Mouse (Mus musculus) embryonic stem cell, embryonic (primary cell): ENCODE measurements around the gene U2af1.
"Not testable (repeated sequence)": the region's sequence is repeated elsewhere in the genome, so short reads cannot be mapped to it uniquely, and the experiment has no call there.

ENCODE experiments used
- CTCF ChIA-PET, 4 experiments: fragments of 300-600 bp in 2 of 4; fragments of 350-600 bp in 2 of 4; sonication (Branson Sonifier 250); formaldehyde crosslinking; loops; one replicate each; lab custom pipeline; 2022; ENCODE audit warnings: inconsistent platforms in 2 of 4; lab: Charles Lee
- POLR2A ChIA-PET, 4 experiments: fragments of 300-600 bp in 2 of 4; fragments of 350-600 bp in 2 of 4; sonication (Branson Sonifier 250); formaldehyde crosslinking; loops; one replicate each; lab custom pipeline; 2022; ENCODE audit warnings: antibody characterized with exemption in 4 of 4, inconsistent platforms in 1 of 4; lab: Charles Lee

Gene U2af1

GRCm38 (mm10) chr17:31642331-31642730 is 16.4 kb downstream of the U2af1 start:
- CTCF ChIA-PET, result interaction anchor here in 3 of 4 experiments (0.5 to 0.8 kb wide), 4 partner anchors 15 to 106 kb away, joined by 3 to 15 read pairs (median 4); no protein-coding TSS in a partner anchor
- POLR2A ChIA-PET, result interaction anchor here in 3 of 4 experiments (0.6 to 1.6 kb wide), 9 partner anchors 11 to 662 kb away, joined by 3 to 5 read pairs (median 3); partner anchors contain the start of gene Sik1 (in 1 of the 3)

GRCm38 (mm10) chr17:31639651-31640050 is 19.0 kb downstream of the U2af1 start:
- ChIA-PET CTCF (no interaction called here), POLR2A (interaction anchor here in 1 of 4 experiments (0.7 kb wide), 1 partner anchor 320 kb away, joined by 4 read pairs; no protein-coding TSS in a partner anchor)

GRCm38 (mm10) chr17:31637866-31638570 is 20.7 kb downstream of the U2af1 start:
- CTCF ChIA-PET, result interaction anchor here in 2 of 4 experiments (0.5 to 1.8 kb wide), 6 partner anchors 8 to 312 kb away, joined by 3 to 10 read pairs (median 4); no protein-coding TSS in a partner anchor
- POLR2A ChIA-PET, result interaction anchor here (0.5 to 3.0 kb wide), 39 partner anchors 8 to 1910 kb away, joined by 3 to 30 read pairs (median 6); partner anchors contain the start of gene Pknox1 (in 2 of the 4)

DNA sequence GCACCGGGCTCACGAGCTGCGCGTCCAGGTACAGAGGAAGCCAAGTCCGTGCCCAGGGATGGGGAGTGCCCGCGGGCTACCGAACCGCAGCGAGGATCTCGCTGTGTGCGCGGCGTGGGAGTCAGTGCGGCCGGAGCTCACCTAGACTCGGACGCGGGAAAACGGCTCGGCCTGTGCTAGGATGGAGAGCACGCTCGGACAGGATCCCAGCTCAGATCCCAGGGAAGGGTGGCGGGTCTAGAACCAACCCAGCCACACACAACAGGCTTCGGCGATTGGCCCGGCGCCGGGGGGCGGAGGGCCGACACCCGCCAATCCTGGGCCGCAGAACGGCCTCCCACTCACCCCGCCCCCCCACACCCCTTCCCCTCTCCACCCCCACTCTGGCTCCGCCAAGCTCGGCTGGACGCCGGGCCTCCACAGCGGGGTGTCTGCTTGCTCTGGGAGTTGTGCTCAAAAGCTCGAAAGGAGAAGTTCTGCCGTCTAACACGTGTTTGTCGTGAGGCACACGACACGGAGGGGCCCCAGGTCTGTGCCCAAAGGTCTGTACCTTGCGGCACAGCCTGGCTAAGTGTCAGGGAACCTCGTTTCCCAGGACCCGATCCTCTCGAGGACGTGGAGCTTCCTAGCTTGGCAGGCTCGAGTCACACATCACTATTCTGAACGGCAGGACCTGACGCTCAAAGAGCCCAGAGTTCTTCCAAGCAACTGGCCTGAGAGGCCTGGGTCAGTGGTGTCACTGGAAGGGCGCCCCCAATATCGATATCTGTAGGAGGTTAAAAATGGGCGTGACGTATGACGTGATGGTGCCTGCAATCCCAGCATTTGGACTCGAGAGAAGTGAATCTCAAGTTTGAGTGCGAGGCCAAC is 21.5 kb downstream of the U2af1 start, which contains the start of gene Cbs:
Cbs (minus strand) TSS at position 297 of the 870 bp plus-strand sequence.
- ChIA-PET POLR2A (interaction anchor here (0.5 to 3.0 kb wide), 64 partner anchors 7 to 1909 kb away, joined by 3 to 30 read pairs (median 4); partner anchors contain the start of genes Pknox1 (in 3 of the 4), Ndufv3 (in 1 of the 4) and Wdr4 (in 1 of the 4)), CTCF (interaction anchor here (0.5 to 1.8 kb wide), 12 partner anchors 9 to 653 kb away, joined by 3 to 10 read pairs (median 3); no protein-coding TSS in a partner anchor)

DNA sequence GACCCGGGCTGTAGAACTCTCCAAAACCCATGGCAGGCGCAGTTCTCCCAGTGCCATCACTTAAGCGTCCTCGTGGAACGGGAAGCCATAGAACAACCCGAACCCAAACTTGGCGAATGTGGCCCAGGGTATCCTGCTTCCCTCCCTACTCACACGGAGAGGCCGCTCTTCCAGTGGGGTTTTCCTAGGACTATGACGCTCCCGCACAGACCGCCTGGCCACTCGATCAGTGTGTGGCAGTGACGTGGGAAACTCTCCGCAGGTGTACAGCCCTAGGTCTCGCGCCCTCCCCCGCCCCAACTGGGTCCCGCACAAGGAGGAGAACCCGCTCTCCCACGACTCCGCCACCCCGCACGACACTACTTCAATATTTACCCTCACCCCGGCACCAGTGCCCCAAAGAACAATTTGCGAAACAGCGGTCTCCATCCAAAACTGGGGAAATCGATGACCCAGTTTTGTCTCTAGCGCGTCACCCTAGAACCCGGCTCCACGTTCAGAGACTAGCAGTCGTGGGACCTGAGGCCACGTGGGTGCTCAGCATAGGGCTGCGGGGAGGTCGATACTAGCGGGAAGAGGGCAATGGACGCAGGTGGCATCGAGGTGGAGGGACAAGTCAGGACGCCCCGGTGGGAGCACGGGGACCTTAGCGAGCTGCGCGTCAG is 22.3 kb downstream of the U2af1 start:
- POLR2A ChIA-PET, result interaction anchor here (0.6 to 3.0 kb wide), 52 partner anchors 10 to 578 kb away, joined by 3 to 30 read pairs (median 5); partner anchors contain the start of genes Pknox1 (in 3 of the 4), Ndufv3 (in 1 of the 4) and Wdr4 (in 1 of the 4)
- CTCF ChIA-PET, result interaction anchor here in 3 of 4 experiments (0.5 to 1.8 kb wide), 11 partner anchors 10 to 310 kb away, joined by 3 to 10 read pairs (median 3); no protein-coding TSS in a partner anchor

- POLR2A ChIA-PET, result interaction anchor here in 1 of 4 experiments (1.7 kb wide), 1 partner anchor 18 kb away, joined by 6 read pairs; no protein-coding TSS in a partner anchor
- CTCF ChIA-PET, result interaction anchor here in 1 of 4 experiments (0.6 kb wide), 1 partner anchor 115 kb away, joined by 3 read pairs; no protein-coding TSS in a partner anchor
Measured at GRCm38 (mm10) chr17:31635781-31636180, 22.9 kb downstream of the U2af1 start.

- CTCF ChIA-PET, result no interaction called here
- POLR2A ChIA-PET, result interaction anchor here in 2 of 4 experiments (1.6 to 1.7 kb wide), 2 partner anchors 19 to 77 kb away, joined by 4 to 6 read pairs; no protein-coding TSS in a partner anchor
Measured at GRCm38 (mm10) chr17:31634896-31635295, 23.8 kb downstream of the U2af1 start.

- ChIA-PET CTCF (interaction anchor here in 1 of 4 experiments (0.6 kb wide), 1 partner anchor 41 kb away, joined by 3 read pairs; no protein-coding TSS in a partner anchor), POLR2A (no interaction called here)
Measured at GRCm38 (mm10) chr17:31633007-31633406, 25.7 kb downstream of the U2af1 start.

DNA sequence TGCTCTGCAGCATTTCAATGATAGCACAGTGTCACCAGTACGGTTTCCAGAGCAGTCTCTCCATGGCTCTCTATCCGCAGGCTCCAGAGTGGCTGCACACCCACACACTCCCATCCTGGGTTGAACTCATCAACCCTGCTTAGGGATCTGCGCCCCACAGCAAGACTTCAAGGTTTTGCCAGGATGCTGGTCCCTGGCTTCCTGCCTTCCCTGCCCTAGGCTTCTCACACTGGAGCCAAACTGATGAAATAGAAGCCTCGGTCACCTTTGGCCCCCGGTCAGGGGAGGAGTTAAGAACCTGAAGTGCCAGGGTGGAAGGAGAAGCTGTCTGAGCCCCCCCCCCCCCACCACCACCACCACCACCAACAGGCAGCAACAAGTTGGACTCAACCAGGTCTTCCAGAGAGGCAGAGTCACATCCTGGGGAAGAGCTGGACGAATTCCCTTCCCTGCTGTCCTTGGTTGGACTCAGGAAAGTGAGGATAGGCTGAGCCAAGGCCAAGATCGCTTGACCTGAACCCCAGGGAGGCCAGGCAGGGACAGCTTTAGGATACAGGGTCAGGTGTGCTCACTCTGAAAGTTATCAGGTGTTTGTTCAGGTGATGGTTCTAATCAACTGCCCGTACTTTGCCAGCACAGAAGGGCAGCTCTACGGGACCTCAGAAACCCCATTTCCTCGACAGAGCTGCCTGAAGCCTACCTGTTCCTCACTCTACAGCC is 27.5 kb downstream of the U2af1 start:
- ChIA-PET POLR2A (interaction anchor here in 3 of 4 experiments (0.7 to 1.5 kb wide), 6 partner anchors 10 to 277 kb away, joined by 3 to 4 read pairs (median 4); no protein-coding TSS in a partner anchor), CTCF (no interaction called here)

DNA sequence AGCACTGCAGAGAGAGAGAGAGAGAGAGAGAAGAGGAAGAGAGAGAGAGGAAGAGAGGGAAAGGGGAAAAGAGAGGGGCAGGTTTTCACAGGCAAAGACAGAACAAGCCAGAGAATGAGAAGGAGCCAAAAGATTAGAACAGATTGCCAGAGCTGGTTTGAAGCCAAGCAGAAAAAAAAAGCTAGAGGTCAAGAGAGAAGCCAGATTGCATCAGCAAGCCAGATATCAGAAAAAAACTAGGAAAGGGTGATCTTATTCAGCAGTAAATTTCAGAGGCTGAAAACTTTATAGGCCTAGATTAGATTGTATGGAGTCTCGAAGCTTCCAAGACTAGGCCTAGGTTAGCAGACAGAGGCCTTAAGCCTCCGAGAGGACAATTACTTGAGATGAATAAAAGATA is 30.7 kb downstream of the U2af1 start:
- POLR2A ChIA-PET, result interaction anchor here in 1 of 4 experiments (1.2 kb wide), 1 partner anchor 10 kb away, joined by 3 read pairs; no protein-coding TSS in a partner anchor
- CTCF ChIA-PET, result interaction anchor here in 1 of 4 experiments (0.7 kb wide), 1 partner anchor 15 kb away, joined by 15 read pairs; no protein-coding TSS in a partner anchor

GRCm38 (mm10) chr17:31623101-31623500 is 35.6 kb downstream of the U2af1 start:
- ChIA-PET CTCF (interaction anchor here in 3 of 4 experiments (0.5 to 1.3 kb wide), 3 partner anchors 70 to 1629 kb away, joined by 3 to 5 read pairs (median 3); no protein-coding TSS in a partner anchor), POLR2A (interaction anchor here (0.5 to 2.3 kb wide), 7 partner anchors 10 to 297 kb away, joined by 3 to 6 read pairs (median 3); partner anchors contain the start of genes Cbs (in 2 of the 4) and Pknox1 (in 1 of the 4))

DNA sequence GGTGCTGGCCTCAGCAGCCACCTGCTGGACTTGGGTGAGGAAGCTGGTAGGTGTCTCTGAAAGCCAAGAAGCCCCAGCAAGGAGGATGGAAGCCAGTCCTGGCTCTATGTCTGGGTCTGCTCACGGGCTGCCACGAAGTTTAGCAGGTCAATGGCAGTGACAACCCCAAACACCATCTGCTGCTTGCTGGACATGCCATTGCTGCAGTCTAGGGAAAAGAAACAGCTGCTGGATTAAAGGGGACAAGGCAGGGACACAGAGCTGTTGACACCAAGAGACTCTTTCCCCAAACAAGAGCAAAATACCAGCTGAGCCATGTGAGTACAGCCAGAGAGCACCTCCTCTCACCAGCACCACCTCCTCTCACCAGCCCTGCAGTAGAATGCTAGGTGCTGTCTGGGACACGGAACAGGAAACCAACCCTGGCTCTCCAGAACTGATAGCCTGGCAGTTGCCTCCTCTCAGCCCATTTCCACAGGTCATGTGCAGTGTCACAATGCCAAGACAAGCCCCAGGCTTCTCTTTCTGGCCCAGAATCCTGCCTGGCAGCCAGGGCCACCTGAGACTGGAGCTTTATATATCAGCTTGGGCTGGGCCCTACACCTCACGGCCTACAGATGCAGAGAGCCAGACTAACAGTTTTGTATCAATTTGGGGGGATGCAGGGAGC is 45.5 kb downstream of the U2af1 start:
- POLR2A ChIA-PET, result interaction anchor here in 2 of 4 experiments (0.9 to 1.0 kb wide), 2 partner anchors 9 to 24 kb away, joined by 3 to 5 read pairs; no protein-coding TSS in a partner anchor
- CTCF ChIA-PET, result no interaction called here

DNA sequence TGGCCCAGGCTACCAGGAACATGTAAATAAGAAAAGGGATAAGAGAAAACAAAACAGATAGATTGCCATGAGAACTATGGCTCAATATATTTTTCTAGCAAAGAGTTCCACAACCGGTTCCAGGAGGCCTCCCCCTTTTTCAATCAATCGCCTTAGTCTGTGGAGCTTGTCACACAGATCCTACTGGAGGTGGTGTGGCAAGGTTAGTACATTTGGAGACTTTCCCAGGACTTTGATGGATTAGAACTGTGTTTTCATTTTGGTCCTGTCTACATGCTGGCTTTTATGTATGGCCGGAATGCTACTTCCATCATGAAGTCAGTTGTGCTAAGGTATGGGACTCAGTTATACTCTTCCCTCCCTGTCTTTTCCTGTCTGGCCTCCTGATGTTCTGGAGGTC is 48.8 kb downstream of the U2af1 start:
- POLR2A ChIA-PET, result interaction anchor here in 1 of 4 experiments (0.5 kb wide), 1 partner anchor 45 kb away, joined by 4 read pairs; no protein-coding TSS in a partner anchor
- CTCF ChIA-PET, result no interaction called here

DNA sequence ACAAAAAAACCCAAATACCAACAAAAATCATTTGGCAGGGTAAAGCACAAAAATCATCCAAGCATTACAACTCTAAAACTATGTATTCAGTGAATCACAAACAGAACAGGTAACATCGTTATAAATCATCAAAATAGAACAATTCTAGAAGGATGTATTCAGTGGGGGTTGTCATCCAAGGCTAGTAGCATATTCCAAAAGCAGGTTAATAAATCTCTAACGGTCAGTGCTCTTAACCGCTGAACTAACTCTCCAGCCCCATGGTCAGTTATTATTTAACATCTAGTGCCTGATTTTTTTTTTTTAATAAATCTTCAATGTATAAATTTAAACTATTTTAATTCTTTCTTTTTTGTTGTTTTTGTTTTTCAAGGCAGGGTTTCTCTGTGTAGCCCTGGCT is 49.5 kb downstream of the U2af1 start:
- CTCF ChIA-PET, POLR2A ChIA-PET: not testable (repeated sequence)

- ChIA-PET CTCF (interaction anchor here (0.6 to 1.3 kb wide), 21 partner anchors 9 to 570 kb away, joined by 3 to 10 read pairs (median 4); partner anchors contain the start of genes Cbs (in 2 of the 4) and Ubash3a (in 1 of the 4)), POLR2A (interaction anchor here in 3 of 4 experiments (0.6 to 1.8 kb wide), 12 partner anchors 11 to 659 kb away, joined by 3 to 4 read pairs (median 4); partner anchors contain the start of genes Ndufv3 (in 1 of the 3), Pknox1 (in 1 of the 3) and Wdr4 (in 1 of the 3))
Measured at GRCm38 (mm10) chr17:31607256-31607951, 51.3 kb downstream of the U2af1 start.
